Mouse (Mus musculus) erythroblast, embryonic 14.5 days (primary cell): ENCODE results near the gene Gpr3.

Experiments
- GATA1 ChIP-seq: IDR thresholded peaks from 2 replicates; pipeline ENCODE4 v1.6.1; 2012; ENCODE audit warnings: low read length, inconsistent platforms, mixed read lengths
- TAL1 ChIP-seq: IDR thresholded peaks from 3 replicates; pipeline ENCODE4 v1.6.1; 2012; ENCODE audit warnings: low read length, inconsistent platforms, mixed read lengths

DNA sequence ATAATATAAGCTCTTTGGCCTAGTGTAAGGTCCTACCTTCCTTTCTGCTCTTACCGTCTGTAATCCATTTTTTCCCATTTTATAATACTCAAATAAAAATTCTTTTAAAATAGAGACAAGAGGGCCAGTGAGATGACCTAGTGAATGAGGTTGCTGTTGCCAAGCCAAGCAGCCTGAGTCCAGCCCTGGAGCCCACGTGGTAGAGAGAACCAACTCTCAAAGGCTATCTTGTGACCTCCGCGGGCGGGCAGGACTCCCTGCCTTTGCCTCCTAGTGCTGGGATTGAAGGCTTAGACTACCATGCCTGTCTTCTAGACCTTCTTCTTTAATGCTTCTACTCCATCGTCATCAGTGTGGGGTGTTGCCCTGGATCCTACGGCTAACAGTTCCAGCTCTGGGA, 33.1 kb downstream of the Gpr3 start:
- TF ChIP-seq TAL1 (no peak), GATA1 (no peak)
